Mouse (Mus musculus): ENCODE measurements at regions not wholly inside any gene's neighbourhood (a gene's known extent, or its start where the extent isn't known, plus 50 kb on each side); places are given as distances from the start of the nearest gene placed in this dataset.

DNA sequence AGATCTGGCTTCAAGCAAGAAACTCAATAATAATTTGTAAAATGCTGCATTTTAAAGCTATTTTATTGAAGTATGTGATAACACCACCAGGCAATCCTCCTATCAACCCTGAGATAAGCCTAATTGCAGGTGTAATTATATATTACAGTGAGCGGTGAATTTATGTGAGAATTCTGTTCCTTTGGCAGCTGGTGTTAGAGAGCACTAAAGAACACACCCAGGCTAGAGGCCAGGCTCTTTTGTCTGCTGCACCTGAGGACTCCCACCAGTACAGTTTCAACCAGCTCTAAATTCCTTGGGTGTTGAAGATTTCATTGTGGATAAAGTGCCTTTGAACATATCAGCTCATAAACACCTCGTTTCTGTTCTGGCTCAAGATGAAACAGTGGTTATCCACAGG, 77.6 kb upstream of the Kdr start:
- no peak for TF ChIP-seq USF1 (IDR thresholded peaks at IDR 0.05; ENCODE audit: low read depth, low read length)
- no peak for TF ChIP-seq POLR2A (IDR thresholded peaks at IDR 0.05; ENCODE audit: control insufficient read depth in 1 of 2, insufficient read depth in 1 of 2, low read depth in 1 of 2, low read length in 2 of 2, poor library complexity in 1 of 2)
- TF ChIP-seq NELFE (IDR thresholded peaks at IDR 0.05; ENCODE audit: low read depth, low read length) = no peak
- no peak for TF ChIP-seq RCOR1 (IDR thresholded peaks at IDR 0.05; ENCODE audit: low read depth, low read length)
